Mouse (Mus musculus) brain, embryonic 14.5 days (tissue): Measurements from ENCODE around the gene Adipoq. TPM values are rescaled to one million over a fixed set of nuclear protein-coding genes. Genes with fewer than 3 reads are reported as not detected.

Experiments
- DNase-seq: peaks from one replicate; pipeline ENCODE4 v3.0.0-alpha.2; 2011; ENCODE audit warnings: low read depth
- CTCF ChIP-seq: fragments of 200-500 bp; IDR thresholded peaks from 2 replicates; pipeline ENCODE4 v1.5.1; 2012; ENCODE audit warnings: inconsistent platforms, mild to moderate bottlenecking, moderate library complexity, borderline replicate concordance; ENCODE audit not compliant: insufficient read depth, insufficient read length; ENCODE audit errors: extremely low read depth
- POLR2A ChIP-seq: fragments of 200-500 bp; IDR thresholded peaks from 2 replicates; pipeline ENCODE4 v1.6.1; 2012; ENCODE audit warnings: mild to moderate bottlenecking, inconsistent platforms, borderline replicate concordance; ENCODE audit not compliant: poor library complexity, insufficient read depth, insufficient read length, severe bottlenecking; ENCODE audit errors: extremely low read depth
- polyA plus RNA-seq: library from polyadenylated mRNA; depleted of rRNA; stranded (reverse); fragments of >200 nt; gene quantifications from 2 replicates; pipeline ENCODE4 v1.2.3, GENCODE M21; 2012; rRNA removed

Gene Adipoq
- polyA plus RNA-seq, 1 experiment = 0.08 TPM

GRCm38 (mm10) chr16:23191560-23192242 lies 45.4 kb downstream of the Adipoq start:
- DNase-seq = no peak
- TF ChIP-seq POLR2A (no peak), CTCF (no peak)

GRCm38 (mm10) chr16:23195618-23196017 lies 49.3 kb downstream of the Adipoq start:
- DNase-seq = no peak
- TF ChIP-seq CTCF (no peak), POLR2A (no peak)

- DNase-seq = no peak
- no peak for TF ChIP-seq CTCF
- TF ChIP-seq POLR2A = no peak
Measured at GRCm38 (mm10) chr16:23196296-23196695, 50.0 kb downstream of the Adipoq start.

- peak; percentile 1 for DNase-seq
- TF ChIP-seq CTCF (no peak), POLR2A (no peak)
Measured at GRCm38 (mm10) chr16:23196791-23197190, 50.5 kb downstream of the Adipoq start.

- no peak for TF ChIP-seq POLR2A
Measured at GRCm38 (mm10) chr16:23201498-23201897, 55.2 kb downstream of the Adipoq start.

More at GRCm38 (mm10) chr16:23201498-23201897, 55.2 kb downstream of the Adipoq start:
- no peak for DNase-seq

Other genes with a start within 250 kb of the Adipoq start
- gene Fetub, start 228.2 kb upstream of the Adipoq start, polyA plus RNA-seq = 0.11 TPM in 1 of 2 replicates, not detected in the other
- gene Hrg, start 195.5 kb upstream of the Adipoq start, polyA plus RNA-seq = 0.08 and 0.22 TPM in 2 replicates
- gene Kng2, start 117.1 kb upstream of the Adipoq start, polyA plus RNA-seq = 0.06 and 0.07 TPM in 2 replicates
- 0.05 and 0.21 TPM in 2 replicates for gene Kng1, start 88.7 kb upstream of the Adipoq start, polyA plus RNA-seq
- gene Eif4a2, start 39.1 kb upstream of the Adipoq start, polyA plus RNA-seq = 618 and 643 TPM in 2 replicates
- 3.0 and 6.3 TPM in 2 replicates for gene Rfc4, start 18.8 kb upstream of the Adipoq start, polyA plus RNA-seq
- 31.5 and 35.7 TPM in 2 replicates for gene St6gal1, start 78.2 kb downstream of the Adipoq start, polyA plus RNA-seq